Mouse (Mus musculus): ENCODE data around the gene Gm44965.
A peak's percentile ranks its signal among the peaks of the same experiment; 100 is the strongest.

Gm44965 gene

GRCm38 (mm10) chr6:48593158-48594042, at the start of gene Gm44965, which contains the start of gene Repin1:
Gm44965 (plus strand) TSS chr6:48593941.
Repin1 (plus strand) TSS chr6:48593883.
- DNase-seq: peak; percentile 94

- no peak for DNase-seq
These were observed 48.5 kb upstream of the Gm44965 start for GRCm38 (mm10) chr6:48545251-48545650.

GRCm38 (mm10) chr6:48546271-48546670, 47.5 kb upstream of the Gm44965 start:
- DNase-seq: no peak

GRCm38 (mm10) chr6:48546858-48547257, 46.9 kb upstream of the Gm44965 start:
- DNase-seq: no peak

GRCm38 (mm10) chr6:48548314-48548713, 45.4 kb upstream of the Gm44965 start:
- DNase-seq: no peak

GRCm38 (mm10) chr6:48552918-48553317, 40.8 kb upstream of the Gm44965 start:
- no peak for DNase-seq

- DNase-seq: no peak
These were observed 39.9 kb upstream of the Gm44965 start for GRCm38 (mm10) chr6:48553819-48554218.

GRCm38 (mm10) chr6:48554280-48555103, 39.2 kb upstream of the Gm44965 start, which contains the start of gene Lrrc61:
Lrrc61 (plus strand) TSS chr6:48554796.
- peak; percentile 97 for DNase-seq

GRCm38 (mm10) chr6:48555104-48555890, 38.4 kb upstream of the Gm44965 start:
- DNase-seq: no peak

GRCm38 (mm10) chr6:48555956-48556355, 37.8 kb upstream of the Gm44965 start:
- no peak for DNase-seq

GRCm38 (mm10) chr6:48565693-48566310, 27.9 kb upstream of the Gm44965 start:
- no peak for DNase-seq

GRCm38 (mm10) chr6:48566312-48566711, 27.4 kb upstream of the Gm44965 start:
- no peak for DNase-seq

- DNase-seq: no peak
These were observed 25.4 kb upstream of the Gm44965 start for GRCm38 (mm10) chr6:48568036-48568984.

- DNase-seq: no peak
These were observed 24.5 kb upstream of the Gm44965 start for GRCm38 (mm10) chr6:48569065-48569807.

GRCm38 (mm10) chr6:48572014-48572413, 21.7 kb upstream of the Gm44965 start:
- DNase-seq: no peak

GRCm38 (mm10) chr6:48572572-48573061, 21.1 kb upstream of the Gm44965 start, which contains the start of gene Rarres2:
Rarres2 (minus strand) TSS chr6:48572789.
- DNase-seq: no peak

GRCm38 (mm10) chr6:48573280-48573679, 20.5 kb upstream of the Gm44965 start:
- DNase-seq: no peak

- no peak for DNase-seq
These were observed 19.8 kb upstream of the Gm44965 start for GRCm38 (mm10) chr6:48573981-48574380.

- no peak for DNase-seq
These were observed 15.0 kb upstream of the Gm44965 start for GRCm38 (mm10) chr6:48578736-48579135.

GRCm38 (mm10) chr6:48579215-48579648, 14.5 kb upstream of the Gm44965 start:
- no peak for DNase-seq
